Mouse (Mus musculus): ENCODE measurements at regions not wholly inside any gene's neighbourhood (a gene's known extent, or its start where the extent isn't known, plus 50 kb on each side); places are given as distances from the start of the nearest gene placed in this dataset.

- no peak for TF ChIP-seq POLR2A (IDR thresholded peaks at IDR 0.05; ENCODE audit: borderline replicate concordance, extremely low read depth, low read depth, low read length)
- TF ChIP-seq CTCF (IDR thresholded peaks at IDR 0.05; ENCODE audit: insufficient read depth, low read length): no peak
These were observed 159.6 kb downstream of the Utp6 start for GRCm38 (mm10) chr11:79802566-79802965.
